Mouse (Mus musculus) adrenal gland, postnatal 4 days (tissue): Measurements from ENCODE around the gene Lin52. TPM values are rescaled to one million over a fixed set of nuclear protein-coding genes. Genes with fewer than 3 reads are reported as not detected.

Source experiments
- DNase-seq, 2 experiments: peaks; one replicate each; pipeline ENCODE4 v3.0.0; 2021 to 2022; ENCODE audit warnings: low spot score in 2 of 2, mixed read lengths in 2 of 2
- total RNA-seq, 2 experiments: library from RNA; stranded (reverse); gene quantifications; 2 replicates each; pipeline ENCODE4 v1.2.3; 2021

Lin52 gene
- total RNA-seq, 2 experiments from 2014 or later: 11.7 to 12.9 TPM

DNA sequence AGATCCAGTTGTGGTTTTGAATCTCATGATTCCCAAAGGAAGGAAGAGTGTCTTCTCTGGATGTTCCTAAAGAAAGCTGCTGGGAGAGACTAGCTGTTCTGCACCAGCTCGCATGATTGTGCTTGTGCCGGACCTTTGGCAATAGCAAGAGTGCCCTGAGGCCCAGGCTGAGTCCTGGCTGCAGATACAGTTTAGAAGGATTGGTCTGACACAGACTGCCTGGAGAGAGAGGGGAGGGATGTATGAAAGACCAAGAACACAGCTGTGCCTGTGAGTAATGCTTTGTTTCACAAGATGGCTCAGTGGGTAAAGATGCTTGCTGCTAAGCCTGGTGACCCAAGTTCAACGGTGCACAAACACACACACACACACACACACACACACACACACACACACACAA is 11.6 kb downstream of the Lin52 start:
- no peak for DNase-seq

DNA sequence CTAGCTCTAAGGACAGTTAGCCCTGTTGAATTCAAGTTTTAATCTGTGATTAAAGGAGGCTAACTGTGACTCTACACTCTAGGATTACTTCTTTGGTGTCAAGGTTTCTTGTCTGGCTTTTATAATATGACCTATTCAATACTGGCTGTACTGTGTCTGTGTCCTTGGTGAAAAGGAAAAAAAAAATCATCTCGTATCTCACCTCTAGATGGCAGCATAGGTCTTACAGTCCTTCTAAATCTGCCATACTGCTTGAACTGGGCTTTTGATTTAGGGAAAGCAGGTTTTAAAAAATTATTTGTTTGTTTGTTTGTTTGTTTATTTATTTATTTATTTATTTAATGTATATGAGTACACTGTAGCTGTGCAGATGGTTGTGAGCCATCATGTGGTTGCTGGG is 17.5 kb downstream of the Lin52 start:
- DNase-seq: no peak

DNA sequence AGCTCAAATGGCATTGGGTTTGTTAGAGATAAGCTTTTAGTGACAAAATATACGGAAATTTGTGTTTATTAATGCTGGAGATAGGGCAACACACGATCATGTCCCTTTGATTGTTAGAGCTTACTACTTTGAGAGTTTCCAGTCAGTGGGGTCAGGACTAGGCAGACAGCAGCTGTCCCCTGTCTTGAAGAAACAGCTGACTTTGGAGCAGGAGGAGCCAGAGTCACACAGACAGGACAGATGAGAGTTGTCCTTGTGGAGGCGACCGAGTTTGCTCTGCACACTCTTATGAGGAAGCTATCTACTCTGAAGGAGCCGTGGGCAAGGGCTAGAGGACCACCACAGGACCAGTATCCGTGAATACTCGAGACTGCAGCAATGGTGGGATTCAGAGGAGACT is 27.7 kb downstream of the Lin52 start:
- DNase-seq: no peak

DNA sequence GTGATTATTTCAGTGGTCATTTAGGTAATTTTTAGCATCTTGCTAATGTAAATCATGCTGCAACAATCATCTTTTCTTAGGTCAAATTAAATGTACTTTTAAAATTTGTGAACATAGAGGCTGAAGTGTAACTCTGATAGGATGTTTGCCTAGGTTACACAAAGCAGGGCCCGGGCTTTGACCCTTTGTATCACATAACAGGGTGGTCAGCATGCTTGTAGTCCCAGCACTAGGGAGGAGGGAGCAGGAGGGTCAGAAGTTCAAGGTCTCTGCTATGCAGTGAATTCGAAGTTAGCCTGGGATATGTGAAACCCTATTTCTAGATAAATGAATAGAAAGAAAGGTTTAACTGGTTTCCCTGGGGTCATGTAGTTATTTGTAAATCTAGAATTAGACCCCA is 30.0 kb downstream of the Lin52 start:
- no peak for DNase-seq

DNA sequence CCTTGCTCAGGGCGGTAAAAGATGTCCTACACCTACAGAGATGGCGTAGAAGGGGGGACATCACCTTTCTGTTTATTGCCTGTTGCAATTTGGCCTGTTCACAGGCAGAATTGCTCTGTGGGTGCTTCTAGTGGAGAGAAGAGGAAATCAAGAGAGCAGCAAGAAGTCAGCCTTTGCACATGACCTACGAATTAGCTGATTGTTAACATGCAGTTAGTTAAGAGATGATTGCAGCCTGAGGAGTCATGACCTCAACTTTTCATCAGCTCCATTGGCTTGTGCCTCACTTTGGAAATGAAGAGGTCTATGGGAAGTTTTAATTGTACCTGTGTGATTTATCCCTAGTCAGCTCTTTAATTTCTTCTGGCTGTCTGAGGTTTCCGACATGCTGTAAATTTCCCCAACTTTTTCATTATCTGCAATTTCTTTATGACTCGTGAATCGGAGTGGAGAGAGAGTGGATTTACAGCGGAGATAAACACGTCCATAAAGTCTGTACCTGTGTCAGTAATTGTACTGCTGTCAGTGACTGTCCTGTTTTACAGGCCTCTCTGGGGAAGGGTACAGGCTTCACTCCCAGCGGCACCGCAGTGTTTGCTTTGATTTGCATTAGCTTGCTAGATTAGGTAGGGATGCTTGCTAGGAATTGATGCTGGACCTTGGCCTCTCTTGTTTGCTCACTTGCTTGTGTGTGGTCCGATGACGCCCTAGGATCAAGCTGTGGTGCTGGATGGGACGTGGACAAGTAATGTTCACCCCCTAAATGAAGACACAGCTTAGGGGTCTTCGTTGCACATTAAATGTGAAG is 31.8 kb downstream of the Lin52 start:
- no peak for DNase-seq

DNA sequence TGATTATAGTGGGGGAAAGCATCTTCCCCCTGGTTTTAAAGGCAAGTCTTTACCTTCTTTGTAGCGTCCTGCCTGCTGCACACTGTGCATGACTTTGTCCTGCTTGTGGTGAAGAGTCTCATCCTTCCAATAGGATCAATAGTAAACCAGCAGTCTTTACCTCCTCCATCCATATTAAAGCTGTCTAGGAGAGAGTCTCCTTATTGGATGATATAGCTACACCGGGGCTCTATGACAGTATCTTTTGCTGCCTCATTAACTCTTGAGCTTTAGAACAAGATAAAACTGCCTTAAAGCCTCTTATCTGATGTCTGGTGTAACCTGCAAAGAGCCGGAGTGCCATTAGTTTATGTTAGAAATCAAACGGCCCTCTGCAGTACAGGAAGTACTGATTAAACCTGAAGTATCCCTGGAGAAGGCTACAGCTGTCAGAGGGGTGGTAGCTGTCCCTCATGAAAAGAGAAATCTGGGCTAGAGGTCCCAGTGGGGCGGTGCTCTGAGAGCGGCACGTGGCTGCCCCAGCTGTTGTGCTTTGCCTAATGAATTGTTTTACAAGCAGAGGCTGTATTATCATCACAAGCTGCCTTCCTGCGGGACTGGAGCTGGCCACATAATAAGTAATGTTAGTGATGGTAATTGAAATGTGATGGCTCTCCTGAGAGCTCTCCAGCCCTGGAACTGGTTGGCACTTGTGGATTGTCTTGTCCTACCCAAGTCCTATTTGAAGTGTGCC is 36.3 kb downstream of the Lin52 start:
- no peak for DNase-seq

DNA sequence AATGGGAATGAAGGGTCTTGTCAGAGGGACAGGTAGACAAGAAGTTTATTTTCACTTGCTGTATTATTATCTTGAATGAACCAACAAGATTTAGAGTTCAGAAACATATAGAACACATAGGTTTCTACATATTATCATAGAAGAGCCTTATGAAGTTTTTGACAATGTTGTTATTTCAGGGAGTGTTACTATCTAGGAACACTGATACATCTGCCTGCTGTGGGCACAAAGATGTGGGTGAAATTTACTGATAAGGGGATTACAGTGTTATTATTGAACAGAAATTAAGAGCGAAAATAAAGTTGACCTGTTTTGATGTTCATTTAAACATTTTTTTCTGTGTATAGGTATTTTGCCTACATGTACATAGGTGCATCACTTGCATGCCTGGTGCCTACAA is 45.6 kb downstream of the Lin52 start:
- DNase-seq: no peak

DNA sequence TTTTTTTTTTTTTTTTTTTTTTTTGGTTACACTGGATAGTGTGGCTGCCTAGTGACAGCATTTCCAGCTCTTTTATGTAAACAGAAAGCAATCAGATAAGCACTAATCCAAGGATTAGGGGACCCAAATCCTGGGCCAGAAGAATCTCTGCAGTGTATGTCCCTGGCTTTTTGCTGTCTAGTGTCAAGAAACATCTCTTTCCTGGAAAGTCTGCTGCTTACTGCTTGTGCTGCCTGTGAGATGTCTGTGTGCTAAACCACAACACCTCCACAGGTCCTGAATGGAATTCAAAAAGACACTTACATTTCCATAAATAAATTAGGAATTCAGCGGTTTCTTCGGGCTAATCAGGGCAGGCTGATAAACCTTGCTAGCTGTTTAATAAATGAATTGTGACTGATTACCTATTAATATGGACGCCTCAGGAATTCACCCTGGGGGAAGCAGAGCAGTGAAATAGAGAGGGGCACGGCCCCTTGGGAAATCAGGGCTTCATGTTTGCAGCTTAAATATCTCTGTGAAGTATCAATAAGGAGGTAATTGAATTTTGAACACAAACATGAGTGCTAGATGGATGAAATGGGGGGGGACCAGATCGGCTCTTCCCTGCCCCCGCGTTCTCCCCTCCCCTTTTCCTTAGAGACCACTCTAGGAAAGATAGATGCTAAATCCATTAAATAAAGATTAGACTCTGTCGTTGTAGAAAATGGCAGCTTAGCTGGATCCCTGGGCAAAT is 49.5 kb downstream of the Lin52 start:
- DNase-seq: no peak

DNA sequence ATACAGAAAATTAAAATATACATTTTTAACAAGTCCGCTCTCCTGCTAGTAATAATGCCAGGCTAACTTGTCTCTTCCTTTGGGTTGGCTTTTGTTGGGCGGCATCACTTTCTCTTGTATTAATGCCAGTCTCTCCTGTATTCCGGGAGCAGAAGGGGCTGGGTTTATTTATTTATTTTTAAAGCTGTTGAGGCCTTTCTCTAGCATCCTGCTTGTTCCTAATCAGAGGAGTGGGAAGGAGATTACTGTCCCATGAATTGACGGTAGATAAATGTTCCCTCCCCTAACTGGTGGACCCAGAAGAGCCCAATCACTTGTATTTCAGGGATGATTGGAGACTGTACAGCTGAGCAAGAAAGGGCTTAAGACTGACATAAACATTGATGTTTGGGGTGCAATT is 50.1 kb downstream of the Lin52 start:
- DNase-seq: no peak

DNA sequence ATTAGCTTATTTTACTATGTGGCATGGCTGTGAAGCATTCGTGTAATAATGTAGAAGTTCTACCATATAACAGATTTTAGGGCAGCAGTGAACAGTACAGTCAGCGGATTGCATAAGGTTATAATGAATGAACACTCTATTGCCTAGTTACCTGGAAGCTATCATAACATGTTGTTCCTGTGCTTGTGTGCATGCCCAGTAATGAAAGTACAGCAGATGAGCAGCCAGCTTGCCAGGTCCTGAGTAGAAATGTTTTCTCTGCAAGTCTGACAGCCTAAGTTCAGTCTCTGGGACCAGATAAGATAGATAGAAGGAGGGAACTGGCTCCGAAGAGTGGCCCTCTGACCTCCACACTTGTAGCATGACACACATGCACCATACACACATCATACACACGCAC is 55.6 kb downstream of the Lin52 start:
- DNase-seq: no peak

DNA sequence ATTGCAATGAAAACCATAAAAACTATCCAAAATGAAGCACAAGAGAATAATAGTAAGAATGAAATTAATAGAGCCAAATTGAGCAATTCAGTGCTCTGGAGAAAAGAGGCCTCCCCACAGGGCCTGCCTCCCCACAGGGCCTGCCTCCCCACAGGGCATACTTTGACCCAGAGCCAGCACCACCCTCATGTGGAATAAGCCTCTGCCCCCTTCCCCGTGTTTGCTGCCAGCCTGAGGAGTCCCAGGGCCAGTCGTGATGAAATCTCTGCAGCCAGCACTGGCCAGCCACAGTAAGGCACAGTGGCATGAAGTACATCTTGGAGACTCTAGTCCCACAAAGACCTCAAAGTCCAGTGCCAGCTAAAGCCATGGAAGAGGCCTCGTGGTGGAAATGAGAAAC is 60.8 kb downstream of the Lin52 start:
- DNase-seq: no peak

DNA sequence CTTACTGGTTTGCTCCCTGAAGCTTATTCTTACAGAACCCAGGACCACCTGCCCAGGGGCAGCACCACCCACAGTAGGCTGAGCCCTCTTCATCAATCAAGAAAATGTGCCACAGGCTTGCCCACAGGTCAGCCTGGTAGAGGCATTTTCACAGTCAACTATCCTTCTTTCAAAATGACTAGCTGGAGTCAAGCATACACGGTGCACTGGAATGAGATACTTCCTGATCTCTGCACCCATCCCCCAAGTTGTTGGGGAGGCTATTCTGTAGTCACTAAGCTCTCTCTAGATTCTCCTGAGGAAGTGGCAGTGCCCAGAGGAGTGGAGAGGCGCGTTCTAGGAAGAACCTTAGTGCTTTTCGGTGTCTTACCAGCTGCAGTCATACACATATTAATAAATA is 64.3 kb downstream of the Lin52 start:
- DNase-seq: no peak

DNA sequence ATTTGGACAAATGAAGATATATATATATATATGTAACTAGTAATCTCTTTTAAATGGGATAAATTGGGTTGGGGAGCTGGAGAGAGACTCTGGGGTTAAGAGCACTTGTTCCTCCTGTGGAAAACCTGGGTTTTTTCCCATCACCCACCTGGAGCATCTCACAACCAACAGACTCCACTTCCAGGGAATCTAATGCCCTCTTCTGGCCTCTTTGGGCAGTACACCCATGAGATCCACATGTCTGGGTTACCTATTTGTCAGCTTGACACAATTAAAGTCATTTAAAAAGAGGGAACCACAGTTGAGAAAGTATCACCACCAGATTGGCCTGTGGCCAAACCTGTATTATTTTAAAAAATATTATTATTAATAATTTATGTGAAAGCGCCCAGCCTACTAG is 65.4 kb downstream of the Lin52 start:
- no peak for DNase-seq

DNA sequence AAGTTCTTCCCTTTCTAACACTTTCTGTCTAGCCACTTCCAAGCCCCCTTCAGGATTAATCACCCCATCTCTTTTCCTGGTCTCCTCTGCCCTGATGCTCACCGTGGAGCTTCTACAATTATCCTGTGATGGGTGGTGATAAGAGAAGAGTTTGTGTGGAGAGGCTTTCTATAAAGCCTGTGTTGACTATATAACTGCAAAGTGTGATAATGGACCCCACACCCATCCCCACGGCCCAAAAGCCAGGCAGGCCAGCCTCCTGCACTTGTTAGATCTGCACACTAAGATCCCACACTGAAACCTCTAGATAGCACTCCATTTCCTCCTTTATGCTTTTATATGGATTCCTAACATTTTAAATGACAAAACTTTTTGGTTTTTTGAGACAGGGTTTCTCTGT is 66.8 kb downstream of the Lin52 start:
- no peak for DNase-seq

DNA sequence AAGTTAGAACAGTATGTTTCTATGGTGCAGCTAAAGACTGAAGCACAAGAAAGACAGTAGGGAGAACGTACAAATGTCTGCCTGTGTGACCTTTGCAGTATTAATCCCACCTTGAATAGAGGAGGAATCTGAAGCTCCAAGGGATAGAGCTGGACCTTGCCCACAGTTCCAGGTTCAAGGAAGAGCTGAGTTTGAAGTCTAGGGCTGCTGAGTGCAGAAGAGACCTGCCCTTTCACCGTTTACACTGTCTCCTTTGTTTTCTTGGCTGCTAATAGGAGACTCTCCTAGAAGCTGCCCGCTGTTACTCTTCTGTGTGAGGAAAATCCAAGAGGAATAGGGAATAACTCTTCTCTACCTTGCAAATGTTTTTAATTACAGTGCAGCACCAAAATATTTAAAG is 72.5 kb downstream of the Lin52 start:
- no peak for DNase-seq

DNA sequence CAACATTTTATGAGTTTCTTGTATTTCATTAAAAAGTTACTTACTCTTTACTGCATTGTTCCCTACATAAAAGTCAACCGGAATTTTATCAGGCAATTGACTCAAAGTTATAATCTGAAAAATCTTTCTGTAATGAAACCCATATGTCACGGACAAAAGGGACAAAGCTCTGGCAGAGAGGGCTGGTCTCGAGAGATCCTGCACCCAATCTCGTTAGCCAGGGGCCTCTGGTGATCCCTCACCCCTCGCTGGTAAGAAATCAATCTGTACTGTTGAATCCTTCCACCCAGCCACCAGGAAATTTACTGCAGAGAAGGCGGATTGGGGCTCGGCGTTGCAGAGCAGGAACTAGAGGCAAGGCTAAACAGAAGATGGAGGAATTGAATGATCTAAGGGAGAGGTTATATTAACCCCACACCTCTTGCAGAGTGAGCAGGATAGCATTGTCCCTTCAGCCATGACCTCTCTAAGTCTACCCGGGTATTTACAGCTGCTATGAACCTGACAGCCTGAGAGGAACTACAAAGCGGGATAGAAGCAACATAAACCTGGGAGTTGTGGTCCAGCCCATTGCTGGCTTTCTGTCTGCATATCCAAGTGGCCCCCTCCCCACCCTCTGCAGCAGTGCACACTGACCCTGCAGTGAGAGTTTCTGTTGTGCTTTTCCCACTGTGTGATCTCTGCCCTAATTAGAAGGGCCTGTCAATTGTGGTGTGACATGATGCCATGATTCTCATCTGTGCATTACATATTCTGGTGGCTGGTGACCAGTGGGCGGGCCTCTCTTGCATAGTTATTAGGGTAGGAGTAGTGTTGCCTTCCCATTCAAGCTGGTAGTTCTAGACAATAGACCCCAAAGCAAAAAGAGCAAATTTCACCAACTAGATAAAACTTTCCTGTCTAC is 73.2 kb downstream of the Lin52 start:
- DNase-seq: no peak

DNA sequence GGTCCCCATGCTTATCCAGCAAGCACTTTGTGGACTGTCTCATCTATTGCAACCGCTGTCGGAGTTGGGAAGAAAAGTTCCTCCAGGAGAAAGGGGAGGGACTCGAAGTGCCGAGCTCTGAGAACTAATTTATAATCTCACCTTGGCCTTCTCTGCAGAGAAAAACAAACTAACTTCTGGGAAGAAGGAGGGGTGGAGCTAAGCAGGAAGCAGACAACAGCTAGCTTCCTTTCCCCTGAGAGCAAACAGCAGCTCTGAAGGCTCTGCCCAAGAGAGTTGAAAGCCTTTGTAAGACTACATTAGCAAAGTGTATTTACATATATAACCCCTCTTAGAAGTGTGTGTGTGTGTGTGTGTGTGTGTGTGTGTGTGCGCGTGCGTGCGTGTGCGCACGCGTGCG is 74.2 kb downstream of the Lin52 start:
- no peak for DNase-seq

DNA sequence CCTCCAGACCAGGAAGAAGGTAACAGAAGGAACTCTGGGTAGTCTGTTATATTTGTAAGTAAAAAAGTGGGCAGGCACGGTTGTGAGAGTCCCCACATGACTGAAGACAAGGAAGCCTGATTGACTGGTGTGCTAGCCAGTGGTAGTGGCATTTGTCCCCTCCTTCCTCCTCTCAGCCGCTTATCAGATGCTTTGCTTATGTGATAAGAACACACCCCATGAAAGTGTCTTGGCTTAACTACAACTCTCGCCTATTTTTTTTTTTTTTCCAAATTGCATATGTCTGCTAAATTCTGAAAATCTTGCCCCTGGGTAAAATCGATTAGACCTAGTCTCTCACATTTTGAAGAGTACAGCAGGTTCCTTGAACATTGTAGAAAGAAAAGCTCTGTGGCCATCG is 79.2 kb downstream of the Lin52 start:
- DNase-seq: no peak

DNA sequence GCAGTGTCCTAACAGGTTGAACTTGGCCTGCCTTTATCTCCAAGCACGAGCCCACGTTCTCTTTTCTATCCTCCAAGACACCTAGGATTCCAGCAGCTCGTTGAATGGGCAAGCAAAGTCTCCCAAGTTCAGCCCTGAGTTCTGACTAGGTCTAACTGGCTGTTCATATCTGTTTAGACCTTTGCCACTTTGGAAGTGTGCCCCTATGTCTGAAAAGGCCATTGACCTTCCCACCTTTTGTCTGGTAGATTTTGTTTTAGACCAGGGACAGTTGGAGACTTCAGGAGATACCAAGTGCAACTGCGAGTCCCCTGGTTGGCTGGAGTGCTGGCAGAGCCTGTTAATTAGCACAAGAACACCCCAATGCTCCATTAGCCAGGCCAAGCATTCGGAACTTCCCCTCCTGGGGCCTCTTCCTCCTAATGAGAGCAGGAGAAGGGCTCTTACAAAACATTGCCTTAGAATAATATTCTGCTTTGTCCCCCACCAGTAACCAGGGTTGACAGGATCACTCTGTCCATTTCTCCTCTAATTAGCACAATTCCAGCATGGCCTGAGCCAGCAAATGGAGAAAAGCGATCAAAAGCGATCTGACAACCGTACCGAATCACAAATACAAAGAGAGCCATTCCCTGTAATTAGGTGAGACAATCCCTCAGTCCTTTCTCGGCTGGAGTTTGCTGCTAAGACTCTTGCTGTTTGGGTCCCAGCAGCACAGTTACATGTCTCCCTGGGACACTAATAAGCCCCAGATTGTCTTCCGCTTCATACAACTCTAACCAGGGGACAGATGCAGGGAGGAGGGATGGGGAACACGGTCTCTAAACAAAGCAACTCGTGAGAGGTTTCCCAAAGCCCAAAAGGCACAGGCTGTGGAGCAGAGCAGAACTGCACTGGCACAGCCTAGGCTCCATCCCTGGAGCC is 80.9 kb downstream of the Lin52 start:
- no peak for DNase-seq

DNA sequence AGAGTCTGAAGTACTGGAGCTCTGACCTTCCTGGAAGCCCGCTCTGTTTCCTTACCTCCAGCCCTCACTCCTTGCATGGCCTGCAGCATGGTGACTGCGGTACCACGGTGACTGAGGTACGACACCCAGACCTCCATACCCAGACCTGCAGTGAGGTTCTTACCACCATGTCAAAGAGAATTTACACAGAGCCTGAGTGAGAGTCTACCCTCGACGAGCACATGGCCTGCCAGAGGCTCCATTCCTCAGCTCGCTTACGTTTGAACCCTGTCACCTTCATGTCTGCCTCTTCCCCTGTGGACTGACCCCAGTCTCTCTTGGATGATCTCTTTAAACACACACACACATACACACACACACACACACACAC is 81.6 kb downstream of the Lin52 start:
- no peak for DNase-seq
